Mouse (Mus musculus): Measurements from ENCODE around the gene LTO1.

GRCm38 (mm10) chr7:144898506-144898905 is 16.4 kb upstream of the LTO1 start:
- TF ChIP-seq GATA1 (IDR thresholded peaks at IDR 0.05; ENCODE audit: borderline replicate concordance, low read length): no peak
- no peak for TF ChIP-seq FLI1 (IDR thresholded peaks at IDR 0.05; ENCODE audit: low read length)
